Mouse (Mus musculus) CH12.LX (cell line): ENCODE measurements at regions not wholly inside any gene's neighbourhood (a gene's known extent, or its start where the extent isn't known, plus 50 kb on each side); places are given as distances from the start of the nearest gene placed in this dataset.

ENCODE experiments used
- DNase-seq: peaks from one replicate; pipeline ENCODE4 v3.0.0-alpha.2; 2013; ENCODE audit errors: extremely low read depth
- H3K27ac ChIP-seq: 2 replicates; pipeline ENCODE4 v1.5.1; 2012; ENCODE audit warnings: low read depth, mild to moderate bottlenecking, control low read depth, moderate library complexity; ENCODE audit not compliant: insufficient read depth
- H3K27me3 ChIP-seq: replicated peaks from 2 replicates; pipeline ENCODE3; 2012; ENCODE audit warnings: inconsistent platforms
- H3K36me3 ChIP-seq, 2 experiments: replicated peaks in 1 of 2; 2 replicates each; pipeline versions ENCODE3 to v1.6.1; 2012; ENCODE audit warnings: inconsistent platforms in 1 of 2, low read length in 1 of 2, mild to moderate bottlenecking in 1 of 2, mixed read lengths in 1 of 2, moderate library complexity in 1 of 2; ENCODE audit not compliant: control insufficient read depth in 1 of 2, insufficient read depth in 1 of 2
- H3K4me1 ChIP-seq, 2 experiments: 2 replicates each; pipeline ENCODE4 v1.6.1; 2012; ENCODE audit warnings: inconsistent platforms in 1 of 2, moderate library complexity in 1 of 2; ENCODE audit not compliant: insufficient read depth in 2 of 2, control insufficient read depth in 1 of 2
- H3K4me2 ChIP-seq: 2 replicates; pipeline ENCODE4 v1.6.1; 2012; ENCODE audit warnings: low read depth, mild to moderate bottlenecking, control low read depth; ENCODE audit not compliant: poor library complexity, insufficient read depth, severe bottlenecking
- H3K4me3 ChIP-seq, 3 experiments: fragments of 150-350 bp in 1 of 3; sonication (generic) in 1 of 3; replicated peaks in 1 of 3; 2 replicates each; pipeline versions ENCODE3 to v1.5.1; 2011 to 2012; ENCODE audit warnings: low read depth in 2 of 3, low read length in 2 of 3, mild to moderate bottlenecking in 2 of 3, moderate library complexity in 2 of 3, control low read depth in 1 of 3, improper control_type of control experiment in 1 of 3, inconsistent platforms in 1 of 3, mixed read lengths in 1 of 3; ENCODE audit not compliant: poor library complexity in 1 of 3
- H3K79me2 ChIP-seq: replicated peaks from 2 replicates; pipeline ENCODE4 v1.6.1; 2012; ENCODE audit warnings: mild to moderate bottlenecking, moderate library complexity; ENCODE audit not compliant: control insufficient read depth, poor library complexity, insufficient read depth, severe bottlenecking; ENCODE audit errors: extremely low read depth
- H3K9ac ChIP-seq: 2 replicates; pipeline ENCODE4 v1.6.1; 2012; ENCODE audit warnings: low read depth, mild to moderate bottlenecking, control low read depth, moderate library complexity; ENCODE audit not compliant: insufficient read depth
- H3K9me3 ChIP-seq: replicated peaks from 2 replicates; pipeline ENCODE3; 2012; ENCODE audit warnings: low read length, inconsistent platforms, mixed read lengths
- BHLHE40 ChIP-seq: IDR thresholded peaks from 2 replicates; pipeline ENCODE4 v1.6.1; 2011; ENCODE audit warnings: mild to moderate bottlenecking, low read depth, low read length, improper control_type of control experiment
- CHD1 ChIP-seq: IDR thresholded peaks from 2 replicates; pipeline ENCODE4 v1.6.1; 2012; ENCODE audit warnings: low read depth, low read length, improper control_type of control experiment, inconsistent platforms
- CHD2 ChIP-seq: IDR thresholded peaks from 2 replicates; pipeline ENCODE4 v1.6.1; 2011; ENCODE audit warnings: low read length, improper control_type of control experiment
- CTCF ChIP-seq, 2 experiments: IDR thresholded peaks in 1 of 2; conservative IDR thresholded peaks in 1 of 2; 2 replicates each; pipeline ENCODE4 v1.5.1; 2011 to 2012; ENCODE audit warnings: low read depth in 2 of 2, low read length in 2 of 2, improper control_type of control experiment in 1 of 2, inconsistent platforms in 1 of 2, mild to moderate bottlenecking in 1 of 2, moderate library complexity in 1 of 2
- E2F4 ChIP-seq: IDR thresholded peaks from 2 replicates; pipeline ENCODE4 v1.6.1; 2011; ENCODE audit warnings: low read depth, low read length, improper control_type of control experiment; ENCODE audit not compliant: insufficient replicate concordance
- ELF1 ChIP-seq: IDR thresholded peaks from 2 replicates; pipeline ENCODE4 v1.6.1; 2014; ENCODE audit warnings: low read depth, mild to moderate bottlenecking, inconsistent platforms, low read length, improper control_type of control experiment
- EP300 ChIP-seq: IDR thresholded peaks from 2 replicates; pipeline ENCODE4 v1.6.1; 2011; ENCODE audit warnings: low read length, improper control_type of control experiment
- ETS1 ChIP-seq: conservative IDR thresholded peaks from 2 replicates; pipeline ENCODE4 v1.6.1; 2012; ENCODE audit warnings: low read depth, mild to moderate bottlenecking, inconsistent platforms, low read length, improper control_type of control experiment, moderate library complexity
- GABPA ChIP-seq: IDR thresholded peaks from 2 replicates; pipeline ENCODE4 v1.6.1; 2012; ENCODE audit warnings: low read depth, low read length, improper control_type of control experiment, inconsistent platforms; ENCODE audit not compliant: insufficient replicate concordance
- HCFC1 ChIP-seq: IDR thresholded peaks from 2 replicates; pipeline ENCODE4 v1.6.1; 2012; ENCODE audit warnings: low read depth, mild to moderate bottlenecking, inconsistent platforms, low read length, improper control_type of control experiment
- IRF4 ChIP-seq: IDR thresholded peaks from 2 replicates; pipeline ENCODE4 v1.6.1; 2014; ENCODE audit warnings: low read depth, mild to moderate bottlenecking, inconsistent platforms, low read length, improper control_type of control experiment
- JUN ChIP-seq: IDR thresholded peaks from 2 replicates; pipeline ENCODE4 v1.6.1; 2011; ENCODE audit warnings: low read depth, mild to moderate bottlenecking, low read length, improper control_type of control experiment, moderate library complexity; ENCODE audit not compliant: insufficient read depth
- JUND ChIP-seq: conservative IDR thresholded peaks from 2 replicates; pipeline ENCODE4 v1.6.1; 2011; ENCODE audit warnings: low read depth, low read length, improper control_type of control experiment
- KAT2A ChIP-seq: IDR thresholded peaks from 2 replicates; pipeline ENCODE4 v1.6.1; 2012; ENCODE audit warnings: low read length, improper control_type of control experiment, inconsistent platforms; ENCODE audit not compliant: insufficient replicate concordance
- MAFK ChIP-seq: IDR thresholded peaks from 2 replicates; pipeline ENCODE4 v1.6.1; 2011; ENCODE audit warnings: low read length, improper control_type of control experiment; ENCODE audit not compliant: insufficient replicate concordance
- MAX ChIP-seq: IDR thresholded peaks from 2 replicates; pipeline ENCODE4 v1.6.1; 2011; ENCODE audit warnings: low read length, improper control_type of control experiment
- MAZ ChIP-seq: IDR thresholded peaks from 2 replicates; pipeline ENCODE4 v1.6.1; 2012; ENCODE audit warnings: low read depth, mild to moderate bottlenecking, inconsistent platforms, low read length, improper control_type of control experiment, moderate library complexity
- MEF2A ChIP-seq: IDR thresholded peaks from 2 replicates; pipeline ENCODE4 v1.6.1; 2014; ENCODE audit warnings: low read depth, mild to moderate bottlenecking, inconsistent platforms, low read length, improper control_type of control experiment, borderline replicate concordance
- MXI1 ChIP-seq: IDR thresholded peaks from 2 replicates; pipeline ENCODE4 v1.6.1; 2011; ENCODE audit warnings: mild to moderate bottlenecking, low read depth, low read length, improper control_type of control experiment
- MYC ChIP-seq: IDR thresholded peaks from 2 replicates; pipeline ENCODE4 v1.6.1; 2011; ENCODE audit warnings: low read depth, mild to moderate bottlenecking, improper control_type of control experiment, low read length
- NELFE ChIP-seq: IDR thresholded peaks from 2 replicates; pipeline ENCODE4 v1.6.1; 2011; ENCODE audit warnings: low read depth, low read length, improper control_type of control experiment
- NRF1 ChIP-seq: IDR thresholded peaks from 2 replicates; pipeline ENCODE4 v1.6.1; 2014; ENCODE audit warnings: low read depth, mild to moderate bottlenecking, inconsistent platforms, low read length, improper control_type of control experiment, moderate library complexity
- PAX5 ChIP-seq: IDR thresholded peaks from 2 replicates; pipeline ENCODE4 v1.6.1; 2012; ENCODE audit warnings: low read length, inconsistent platforms, mixed read lengths
- POLR2A ChIP-seq: IDR thresholded peaks from 2 replicates; pipeline ENCODE4 v1.6.1; 2011; ENCODE audit warnings: low read depth, mild to moderate bottlenecking, improper control_type of control experiment, low read length
- POLR2AphosphoS2 ChIP-seq: IDR thresholded peaks from 2 replicates; pipeline ENCODE4 v1.6.1; 2011; ENCODE audit warnings: low read depth, low read length, improper control_type of control experiment
- RAD21 ChIP-seq: IDR thresholded peaks from 2 replicates; pipeline ENCODE4 v1.6.1; 2011; ENCODE audit warnings: low read depth, mild to moderate bottlenecking, low read length, improper control_type of control experiment, moderate library complexity
- RCOR1 ChIP-seq: conservative IDR thresholded peaks from 2 replicates; pipeline ENCODE4 v1.6.1; 2012; ENCODE audit warnings: low read depth, mild to moderate bottlenecking, inconsistent platforms, low read length, improper control_type of control experiment
- SIN3A ChIP-seq: IDR thresholded peaks from 2 replicates; pipeline ENCODE4 v1.6.1; 2012; ENCODE audit warnings: low read length, improper control_type of control experiment, inconsistent platforms
- SMC3 ChIP-seq: IDR thresholded peaks from 2 replicates; pipeline ENCODE4 v1.6.1; 2011; ENCODE audit warnings: low read depth, low read length, improper control_type of control experiment
- TBP ChIP-seq: conservative IDR thresholded peaks from 2 replicates; pipeline ENCODE4 v1.6.1; 2011; ENCODE audit warnings: low read depth, low read length, improper control_type of control experiment
- TCF12 ChIP-seq: IDR thresholded peaks from 2 replicates; pipeline ENCODE4 v1.6.1; 2014; ENCODE audit warnings: low read depth, mild to moderate bottlenecking, inconsistent platforms, low read length, improper control_type of control experiment
- UBTF ChIP-seq: IDR thresholded peaks from 2 replicates; pipeline ENCODE4 v1.6.1; 2012; ENCODE audit warnings: low read depth, mild to moderate bottlenecking, inconsistent platforms, low read length, improper control_type of control experiment, moderate library complexity
- USF1 ChIP-seq: IDR thresholded peaks from 2 replicates; pipeline ENCODE4 v1.6.1; 2014; ENCODE audit warnings: low read depth, mild to moderate bottlenecking, inconsistent platforms, low read length, improper control_type of control experiment
- USF2 ChIP-seq: conservative IDR thresholded peaks from 2 replicates; pipeline ENCODE4 v1.6.1; 2011; ENCODE audit warnings: low read depth, low read length, improper control_type of control experiment
- ZC3H11A ChIP-seq: IDR thresholded peaks from 2 replicates; pipeline ENCODE4 v1.6.1; 2012; ENCODE audit warnings: low read depth, mild to moderate bottlenecking, inconsistent platforms, low read length, improper control_type of control experiment
- ZKSCAN1 ChIP-seq: IDR thresholded peaks from 2 replicates; pipeline ENCODE4 v1.6.1; 2012; ENCODE audit warnings: low read depth, inconsistent platforms, low read length, improper control_type of control experiment, borderline replicate concordance
- ZMIZ1 ChIP-seq: IDR thresholded peaks from 2 replicates; pipeline ENCODE4 v1.6.1; 2012; ENCODE audit warnings: low read depth, mild to moderate bottlenecking, inconsistent platforms, low read length, improper control_type of control experiment
- ZNF384 ChIP-seq: IDR thresholded peaks from 2 replicates; pipeline ENCODE4 v1.6.1; 2012; ENCODE audit warnings: low read depth, low read length, improper control_type of control experiment, inconsistent platforms
- dilution Hi-C: fragments of 300-500 bp; cut with MboI; formaldehyde crosslinking; loops from 2 replicates; pipeline ENCODE4 v1.14.3; 2020; ENCODE audit warnings: low sequenced_read_pairs; ENCODE audit not compliant: extremely low pct_unique_long_range_greater_than_20kb, extremely low pct_ligation_motif_present
- in situ Hi-C: fragments of 300-500 bp; cut with MboI; formaldehyde crosslinking; loops from 3 replicates; pipeline ENCODE4 v1.14.3; 2019; ENCODE audit warnings: low sequenced_read_pairs, low pct_ligation_motif_present, low pct_unique_long_range_greater_than_20kb, mixed read lengths

GRCm38 (mm10) chr13:101878168-101878567 is 110.2 kb upstream of the Pik3r1 start:
- no peaks in the 10 kb centered on the region for H3K79me2 ChIP-seq
- no peak overlapping the region for H3K27ac ChIP-seq
- TF ChIP-seq CTCF (conservative IDR thresholded peaks at IDR 0.05 in 1 of 2, IDR thresholded peaks at IDR 0.05 in 1 of 2; ENCODE audit: low read depth in 2 of 2, low read length in 2 of 2) = no peak
- TF ChIP-seq USF2 = no peak
- TF ChIP-seq PAX5 = no peak
- TF ChIP-seq CHD2 = no peak
- no peak for TF ChIP-seq KAT2A
- no peak for TF ChIP-seq TBP
- no peak for TF ChIP-seq POLR2AphosphoS2
- TF ChIP-seq POLR2A = no peak
- peak; percentile 49 for TF ChIP-seq BHLHE40
- TF ChIP-seq MXI1 = no peak
- TF ChIP-seq TCF12 = 0 out of 2 replicates have a peak, but pooled peaks have one; percentile 62
- TF ChIP-seq MEF2A = 0 out of 2 replicates have a peak, but pooled peaks have one; percentile 60
- TF ChIP-seq NELFE = no peak
- peak; percentile 53 for TF ChIP-seq ETS1
- no peak for TF ChIP-seq MAX
- 0 out of 2 replicates have a peak, but pooled peaks have one; percentile 15 for TF ChIP-seq RCOR1
- no peak for TF ChIP-seq E2F4
- TF ChIP-seq UBTF = no peak
- TF ChIP-seq ZMIZ1 = no peak
- TF ChIP-seq MAZ = no peak; the same call in 1 of the 2 replicates
- TF ChIP-seq USF1 = no peak
- peak; percentile 72 for TF ChIP-seq EP300
- TF ChIP-seq ZC3H11A = no peak
- TF ChIP-seq ZNF384 = no peak
- no peak for TF ChIP-seq HCFC1
- no peak for TF ChIP-seq SIN3A
- TF ChIP-seq GABPA = no peak
- 0 out of 2 replicates have a peak, but pooled peaks have one; percentile 31 for TF ChIP-seq MYC
- no peak for TF ChIP-seq CHD1
- TF ChIP-seq ZKSCAN1 = no peak
- TF ChIP-seq RAD21 = no peak
- no peak for TF ChIP-seq SMC3
- no peak for TF ChIP-seq ELF1
- TF ChIP-seq JUND = no peak
- TF ChIP-seq IRF4 = peak; percentile 67; the same call in 1 of the 2 replicates
- no peak for TF ChIP-seq NRF1
- TF ChIP-seq JUN = no peak
- TF ChIP-seq MAFK = no peak
- TF ChIP-seq, all 38 proteins: peak for 8
- Histone ChIP-seq H3K27me3 (no peaks in the 10 kb centered on the region), H3K9me3 (no peaks in the 10 kb centered on the region), H3K4me3 (no peak overlapping the region), H3K4me1 (peaks cover 16 to 32% of the 10 kb centered on the region in 2 experiments), H3K9ac (no peak overlapping the region), H3K4me2 (peak overlapping the region; percentile 34; the same call in 1 of the 2 replicates), H3K36me3 (no peaks in the 10 kb centered on the region)
- in situ Hi-C loops = no loop called here
- dilution Hi-C loops = no loop called here
- DNase-seq = peak; percentile 45
